Mouse (Mus musculus): ENCODE measurements around the gene Col4a3bp. TPM values are rescaled to one million over a fixed set of nuclear protein-coding genes. Genes with fewer than 3 reads are reported as not detected.

The Col4a3bp gene
- polyA plus RNA-seq, 1 experiment from 2014 or later: 9.2 TPM

GRCm38 (mm10) chr13:96521294-96521693 lies 21.1 kb upstream of the Col4a3bp start:
- 88% methylated on average over 3 of the region's 3 CpGs for WGBS
- no peak for ATAC-seq (replicated peaks)
- H3K36me3 ChIP-seq (replicated peaks): no peaks in the 10 kb centered on the region
- H3K9ac ChIP-seq: no peak overlapping the region
- no peak overlapping the region for H3K4me2 ChIP-seq
- no peaks in the 10 kb centered on the region for H3K27me3 ChIP-seq (replicated peaks)
- H3K4me1 ChIP-seq: no peaks in the 10 kb centered on the region
- H3K27ac ChIP-seq: no peak overlapping the region
- H3K9me3 ChIP-seq: no peaks in the 10 kb centered on the region
- H3K4me3 ChIP-seq: no peak overlapping the region

GRCm38 (mm10) chr13:96527022-96527421 lies 15.4 kb upstream of the Col4a3bp start:
- Histone ChIP-seq H3K27ac (no peak overlapping the region), H3K36me3 (replicated peaks) (no peaks in the 10 kb centered on the region), H3K4me3 (no peak overlapping the region), H3K9me3 (no peaks in the 10 kb centered on the region), H3K4me1 (no peaks in the 10 kb centered on the region), H3K27me3 (replicated peaks) (no peaks in the 10 kb centered on the region), H3K9ac (no peak overlapping the region), H3K4me2 (no peak overlapping the region)
- WGBS: 94% methylated on average over 3 of the region's 3 CpGs
- ATAC-seq (replicated peaks): no peak

- no peaks in the 10 kb centered on the region for H3K4me1 ChIP-seq
- H3K4me2 ChIP-seq: no peak overlapping the region
- H3K9ac ChIP-seq: no peak overlapping the region
- no peaks in the 10 kb centered on the region for H3K27me3 ChIP-seq (replicated peaks)
- WGBS: 95% methylated on average over 11 of the region's 11 CpGs
- H3K36me3 ChIP-seq (replicated peaks): no peaks in the 10 kb centered on the region
- no peaks in the 10 kb centered on the region for H3K9me3 ChIP-seq
- no peak overlapping the region for H3K4me3 ChIP-seq
- H3K27ac ChIP-seq: no peak overlapping the region
- ATAC-seq (replicated peaks): no peak
These were observed 14.6 kb upstream of the Col4a3bp start for GRCm38 (mm10) chr13:96527856-96528255.

GRCm38 (mm10) chr13:96528776-96529175 lies 13.6 kb upstream of the Col4a3bp start:
- 95% methylated on average over 3 of the region's 3 CpGs for WGBS
- Histone ChIP-seq H3K4me3 (no peak overlapping the region), H3K36me3 (replicated peaks) (no peaks in the 10 kb centered on the region), H3K9me3 (no peaks in the 10 kb centered on the region), H3K27ac (no peak overlapping the region), H3K4me2 (no peak overlapping the region), H3K27me3 (replicated peaks) (no peaks in the 10 kb centered on the region), H3K4me1 (no peaks in the 10 kb centered on the region), H3K9ac (no peak overlapping the region)
- ATAC-seq (replicated peaks): no peak

- Histone ChIP-seq H3K27me3 (replicated peaks) (no peaks in the 10 kb centered on the region), H3K36me3 (replicated peaks) (no peaks in the 10 kb centered on the region), H3K9me3 (no peaks in the 10 kb centered on the region), H3K4me2 (no peak overlapping the region), H3K4me1 (no peaks in the 10 kb centered on the region), H3K4me3 (no peak overlapping the region), H3K27ac (no peak overlapping the region), H3K9ac (no peak overlapping the region)
- 96% methylated on average over 3 of the region's 3 CpGs for WGBS
- ATAC-seq (replicated peaks): no peak
These were observed 12.9 kb upstream of the Col4a3bp start for GRCm38 (mm10) chr13:96529542-96529941.

- WGBS: 94% methylated on average over 9 of the region's 9 CpGs
- no peak for ATAC-seq (replicated peaks)
- H3K4me1 ChIP-seq: no peaks in the 10 kb centered on the region
These were observed 12.4 kb upstream of the Col4a3bp start for GRCm38 (mm10) chr13:96530064-96530463.

GRCm38 (mm10) chr13:96532176-96532575 lies 10.2 kb upstream of the Col4a3bp start:
- Histone ChIP-seq H3K9me3 (no peaks in the 10 kb centered on the region), H3K4me1 (no peaks in the 10 kb centered on the region), H3K4me2 (no peak overlapping the region), H3K36me3 (replicated peaks) (no peaks in the 10 kb centered on the region), H3K27ac (no peak overlapping the region), H3K27me3 (replicated peaks) (no peaks in the 10 kb centered on the region), H3K9ac (no peak overlapping the region), H3K4me3 (no peak overlapping the region)
- 86% methylated on average over 6 of the region's 6 CpGs for WGBS
- no peak for ATAC-seq (replicated peaks)

More at GRCm38 (mm10) chr13:96530064-96530463, 12.4 kb upstream of the Col4a3bp start:
- H3K27me3 ChIP-seq (replicated peaks): no peaks in the 10 kb centered on the region
- no peak overlapping the region for H3K4me2 ChIP-seq
- H3K36me3 ChIP-seq (replicated peaks): no peaks in the 10 kb centered on the region
- H3K4me3 ChIP-seq: no peak overlapping the region
- H3K27ac ChIP-seq: no peak overlapping the region
- H3K9me3 ChIP-seq: no peaks in the 10 kb centered on the region
- no peak overlapping the region for H3K9ac ChIP-seq

- 71% methylated on average over 2 of the region's 2 CpGs for WGBS
These were observed 8.7 kb upstream of the Col4a3bp start for GRCm38 (mm10) chr13:96533742-96534141.

GRCm38 (mm10) chr13:96536821-96537572 lies 5.4 kb upstream of the Col4a3bp start:
- Histone ChIP-seq H3K4me1 (0 out of 2 replicates have a peak, but pooled peaks cover 4% of the 10 kb centered on the region), H3K9me3 (no peaks in the 10 kb centered on the region), H3K27ac (no peak overlapping the region), H3K4me3 (no peak overlapping the region), H3K4me2 (no peak overlapping the region), H3K36me3 (replicated peaks) (no peaks in the 10 kb centered on the region), H3K9ac (no peak overlapping the region), H3K27me3 (replicated peaks) (no peaks in the 10 kb centered on the region)
- no peak for ATAC-seq (replicated peaks)
- WGBS: 85% methylated on average over 5 of the region's 5 CpGs

More at GRCm38 (mm10) chr13:96533742-96534141, 8.7 kb upstream of the Col4a3bp start:
- no peaks in the 10 kb centered on the region for H3K4me1 ChIP-seq
- ATAC-seq (replicated peaks): no peak
- no peaks in the 10 kb centered on the region for H3K27me3 ChIP-seq (replicated peaks)
- H3K9ac ChIP-seq: no peak overlapping the region
- no peaks in the 10 kb centered on the region for H3K9me3 ChIP-seq
- no peak overlapping the region for H3K27ac ChIP-seq
- no peaks in the 10 kb centered on the region for H3K36me3 ChIP-seq (replicated peaks)
- H3K4me2 ChIP-seq: no peak overlapping the region
- H3K4me3 ChIP-seq: no peak overlapping the region

GRCm38 (mm10) chr13:96538103-96538502 lies 4.3 kb upstream of the Col4a3bp start:
- no peak overlapping the region for H3K27ac ChIP-seq
- 0 out of 2 replicates have a peak, but pooled peaks cover 4% of the 10 kb centered on the region for H3K4me1 ChIP-seq
- H3K4me3 ChIP-seq: no peak overlapping the region
- no peak overlapping the region for H3K9ac ChIP-seq
- H3K9me3 ChIP-seq: no peaks in the 10 kb centered on the region
- ATAC-seq (replicated peaks): no peak
- no peaks in the 10 kb centered on the region for H3K27me3 ChIP-seq (replicated peaks)
- WGBS: 77% methylated on average over 3 of the region's 3 CpGs
- H3K4me2 ChIP-seq: no peak overlapping the region
- H3K36me3 ChIP-seq (replicated peaks): no peaks in the 10 kb centered on the region

GRCm38 (mm10) chr13:96541381-96541780 lies 1.0 kb upstream of the Col4a3bp start:
- H3K4me3 ChIP-seq: peak overlapping the region; percentile 88; the same call in 1 of the 2 replicates
- no peak for ATAC-seq (replicated peaks)
- H3K27me3 ChIP-seq (replicated peaks): no peaks in the 10 kb centered on the region
- H3K9ac ChIP-seq: no peak overlapping the region
- peaks cover 15% of the 10 kb centered on the region for H3K4me1 ChIP-seq
- H3K27ac ChIP-seq: no peak overlapping the region
- peak overlapping the region; percentile 76 for H3K4me2 ChIP-seq
- WGBS: 63% methylated on average over 2 of the region's 2 CpGs
- no peaks in the 10 kb centered on the region for H3K36me3 ChIP-seq (replicated peaks)
- H3K9me3 ChIP-seq: no peaks in the 10 kb centered on the region

- peak overlapping the region; percentile 88 for H3K4me3 ChIP-seq
- H3K9ac ChIP-seq: peak overlapping the region; percentile 93
- ATAC-seq (replicated peaks): peak; percentile 85
- WGBS: under 1% methylated on average over 69 of the region's 73 CpGs
- H3K9me3 ChIP-seq: no peaks in the 10 kb centered on the region
- peak overlapping the region; percentile 76 for H3K4me2 ChIP-seq
- H3K27ac ChIP-seq: peak overlapping the region; percentile 98
- H3K4me1 ChIP-seq: peaks cover 15% of the 10 kb centered on the region
- H3K27me3 ChIP-seq (replicated peaks): no peaks in the 10 kb centered on the region
- H3K36me3 ChIP-seq (replicated peaks): no peaks in the 10 kb centered on the region
These were observed 778 bp downstream of the Col4a3bp start for GRCm38 (mm10) chr13:96542901-96543891.
